Mouse (Mus musculus): ENCODE measurements around the gene Serpina3c.

The Serpina3c gene

GRCm38 (mm10) chr12:104153656-104154055 is at the start of gene Serpina3c:
Serpina3c (minus strand) TSS chr12:104153870.
- no peak for DNase-seq (ENCODE audit: low spot score)

- DNase-seq (ENCODE audit: low spot score) = no peak
These were observed 37.2 kb upstream of the Serpina3c start for GRCm38 (mm10) chr12:104190852-104191251.

GRCm38 (mm10) chr12:104189246-104189645 is 35.6 kb upstream of the Serpina3c start:
- DNase-seq (ENCODE audit: low spot score) = no peak

GRCm38 (mm10) chr12:104186041-104186581 is 32.4 kb upstream of the Serpina3c start:
- no peak for DNase-seq (ENCODE audit: low spot score)

GRCm38 (mm10) chr12:104185046-104185445 is 31.4 kb upstream of the Serpina3c start:
- no peak for DNase-seq (ENCODE audit: low spot score)

- no peak for DNase-seq (ENCODE audit: low spot score)
These were observed 25.3 kb upstream of the Serpina3c start for GRCm38 (mm10) chr12:104178987-104179386.

- no peak for DNase-seq (ENCODE audit: low spot score)
These were observed 24.9 kb upstream of the Serpina3c start for GRCm38 (mm10) chr12:104178577-104178976.

GRCm38 (mm10) chr12:104175636-104176035 is 22.0 kb upstream of the Serpina3c start:
- no peak for DNase-seq (ENCODE audit: low spot score)

GRCm38 (mm10) chr12:104174747-104175146 is 21.1 kb upstream of the Serpina3c start:
- no peak for DNase-seq (ENCODE audit: low spot score)

GRCm38 (mm10) chr12:104153041-104153645 is 527 bp downstream of the Serpina3c start:
- no peak for DNase-seq (ENCODE audit: low spot score)

- no peak for DNase-seq (ENCODE audit: low spot score)
These were observed 1.7 kb downstream of the Serpina3c start for GRCm38 (mm10) chr12:104151989-104152388.

GRCm38 (mm10) chr12:104145571-104145970 is 8.1 kb downstream of the Serpina3c start:
- no peak for DNase-seq (ENCODE audit: low spot score)

- DNase-seq (ENCODE audit: low spot score) = no peak
These were observed 10.4 kb downstream of the Serpina3c start for GRCm38 (mm10) chr12:104143286-104143685.

GRCm38 (mm10) chr12:104142427-104142826 is 11.2 kb downstream of the Serpina3c start:
- DNase-seq (ENCODE audit: low spot score) = no peak

GRCm38 (mm10) chr12:104141506-104141905 is 12.2 kb downstream of the Serpina3c start:
- DNase-seq (ENCODE audit: low spot score) = no peak

- no peak for DNase-seq (ENCODE audit: low spot score)
These were observed 13.0 kb downstream of the Serpina3c start for GRCm38 (mm10) chr12:104140543-104141103.

GRCm38 (mm10) chr12:104138216-104138615 is 15.5 kb downstream of the Serpina3c start:
- no peak for DNase-seq (ENCODE audit: low spot score)

- no peak for DNase-seq (ENCODE audit: low spot score)
These were observed 22.6 kb downstream of the Serpina3c start for GRCm38 (mm10) chr12:104131041-104131440.

GRCm38 (mm10) chr12:104127696-104128095 is 26.0 kb downstream of the Serpina3c start, which contains the start of gene Serpina3b:
Serpina3b (plus strand) TSS chr12:104127996.
- DNase-seq (ENCODE audit: low spot score) = no peak

- no peak for DNase-seq (ENCODE audit: low spot score)
These were observed 28.6 kb downstream of the Serpina3c start for GRCm38 (mm10) chr12:104125021-104125560.

- DNase-seq (ENCODE audit: low spot score) = no peak
These were observed 29.7 kb downstream of the Serpina3c start for GRCm38 (mm10) chr12:104123996-104124395.

- DNase-seq (ENCODE audit: low spot score) = no peak
These were observed 30.6 kb downstream of the Serpina3c start for GRCm38 (mm10) chr12:104123097-104123496.

- no peak for DNase-seq (ENCODE audit: low spot score)
These were observed 38.6 kb downstream of the Serpina3c start for GRCm38 (mm10) chr12:104114921-104115579.

Measured in layer of hippocampus, adult 9-10 months (tissue).